Mouse (Mus musculus) myocyte (in vitro differentiated cells): ENCODE data around the gene Dusp5.

Experiments
- MAX ChIP-seq: IDR thresholded peaks from one replicate; pipeline ENCODE4 v1.6.1; 2011; ENCODE audit warnings: low read depth, mild to moderate bottlenecking, control low read depth
- MYOG ChIP-seq, 3 experiments: IDR thresholded peaks; one replicate each; pipeline ENCODE4 v1.6.1; 2011; ENCODE audit warnings: control low read depth in 2 of 3, low read depth in 2 of 3, mild to moderate bottlenecking in 2 of 3; ENCODE audit not compliant: insufficient read length in 2 of 3, control insufficient read depth in 1 of 3, insufficient read depth in 1 of 3
- POLR2A ChIP-seq: IDR thresholded peaks from one replicate; pipeline ENCODE4 v1.6.1; 2011; ENCODE audit warnings: low read depth, mild to moderate bottlenecking, control low read depth, moderate library complexity; ENCODE audit not compliant: insufficient read length
- POLR2AphosphoS2 ChIP-seq: IDR thresholded peaks from one replicate; pipeline ENCODE4 v1.6.1; 2011; ENCODE audit warnings: low read depth, control low read depth; ENCODE audit not compliant: insufficient read length

DNA sequence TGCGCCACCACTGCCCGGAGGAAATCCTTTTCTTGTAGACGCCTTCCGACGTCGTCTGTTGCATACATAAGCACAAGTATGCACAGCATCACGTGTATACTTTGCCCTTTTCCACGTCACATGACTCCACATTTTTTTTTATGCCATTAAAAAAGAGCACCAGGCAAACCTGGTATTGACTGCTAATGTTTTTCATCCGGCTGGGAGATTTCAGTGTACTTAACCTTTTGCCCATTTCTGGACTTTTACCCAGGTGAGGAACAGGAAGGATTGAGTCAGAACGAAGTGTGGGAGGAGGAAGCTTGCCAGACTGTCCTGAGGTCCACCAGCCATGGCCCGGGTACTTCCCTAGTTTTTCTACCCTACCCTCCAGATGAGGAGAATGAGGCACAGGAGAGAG, 25.5 kb downstream of the Dusp5 start:
- TF ChIP-seq MYOG (IDR thresholded peaks at IDR 0.05; ENCODE audit: control insufficient read depth in 1 of 3, insufficient read depth in 1 of 3, insufficient read length in 2 of 3, low read depth in 2 of 3) (no peak), POLR2A (no peak), POLR2AphosphoS2 (no peak), MAX (no peak)
